Mouse (Mus musculus): ENCODE data around the gene Gm10644.

GRCm38 (mm10) chr8:83926266-83926665 is 28.7 kb downstream of the Gm10644 start:
- TF ChIP-seq CTCF (IDR thresholded peaks at IDR 0.05; ENCODE audit: borderline replicate concordance, insufficient read depth, low read depth, low read length), result no peak
- TF ChIP-seq POLR2A (IDR thresholded peaks at IDR 0.05; ENCODE audit: borderline replicate concordance, insufficient read depth, low read length), result no peak
